Mouse (Mus musculus): ENCODE measurements around the gene Gm3127.
"Not testable (repeated sequence)": the region's sequence is repeated elsewhere in the genome, so short reads cannot be mapped to it uniquely, and the experiment has no call there.

The Gm3127 gene

DNA sequence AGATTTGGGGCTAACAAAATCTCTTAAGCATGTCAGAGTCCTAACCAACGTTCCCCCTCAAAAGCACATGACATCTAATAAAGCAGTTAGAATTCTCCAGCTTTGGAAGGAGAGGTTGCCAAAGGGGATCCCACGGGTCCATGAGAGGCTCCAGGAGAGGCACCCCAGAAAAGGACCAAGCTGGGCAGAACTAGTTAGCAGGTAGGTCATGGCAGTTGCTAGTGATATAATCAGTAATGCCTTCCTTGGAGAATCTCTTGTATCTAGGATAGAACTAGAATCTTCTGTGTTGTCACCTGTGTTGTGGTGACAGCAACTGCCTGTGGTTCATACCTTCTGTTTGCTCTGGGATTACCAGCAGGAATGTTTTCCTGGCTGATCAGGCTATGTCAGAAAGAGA is at the start of gene Gm3127:
Gene Gm3127 (plus strand): TSS at position 301 of the 400 bp plus-strand sequence.
- not testable (repeated sequence) for DNase-seq

- DNase-seq, result not testable (repeated sequence)
Observed at GRCm38 (mm10) chr14:4141646-4142045, 23.2 kb upstream of the Gm3127 start.

DNA sequence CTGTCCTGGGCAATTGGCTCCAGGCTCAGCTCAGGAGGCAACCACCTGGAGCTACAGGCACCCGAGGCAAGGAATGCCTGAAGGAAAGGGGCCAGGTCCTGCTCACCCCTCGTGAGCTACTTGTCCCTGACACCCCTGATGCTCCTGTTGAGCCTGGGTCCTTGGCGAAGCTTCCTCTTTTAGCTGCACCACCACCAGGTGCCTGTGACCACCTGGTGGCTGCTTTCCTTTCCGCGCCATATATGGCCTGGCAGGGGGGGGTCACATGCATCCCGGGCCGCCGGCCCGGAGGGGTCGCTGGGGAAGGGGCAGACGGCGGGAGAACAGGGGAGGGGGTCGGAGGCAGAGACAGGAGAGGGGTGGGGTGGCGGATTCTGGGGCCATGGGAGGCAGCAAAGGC is 17.2 kb downstream of the Gm3127 start:
- DNase-seq, result peak; percentile 10

DNA sequence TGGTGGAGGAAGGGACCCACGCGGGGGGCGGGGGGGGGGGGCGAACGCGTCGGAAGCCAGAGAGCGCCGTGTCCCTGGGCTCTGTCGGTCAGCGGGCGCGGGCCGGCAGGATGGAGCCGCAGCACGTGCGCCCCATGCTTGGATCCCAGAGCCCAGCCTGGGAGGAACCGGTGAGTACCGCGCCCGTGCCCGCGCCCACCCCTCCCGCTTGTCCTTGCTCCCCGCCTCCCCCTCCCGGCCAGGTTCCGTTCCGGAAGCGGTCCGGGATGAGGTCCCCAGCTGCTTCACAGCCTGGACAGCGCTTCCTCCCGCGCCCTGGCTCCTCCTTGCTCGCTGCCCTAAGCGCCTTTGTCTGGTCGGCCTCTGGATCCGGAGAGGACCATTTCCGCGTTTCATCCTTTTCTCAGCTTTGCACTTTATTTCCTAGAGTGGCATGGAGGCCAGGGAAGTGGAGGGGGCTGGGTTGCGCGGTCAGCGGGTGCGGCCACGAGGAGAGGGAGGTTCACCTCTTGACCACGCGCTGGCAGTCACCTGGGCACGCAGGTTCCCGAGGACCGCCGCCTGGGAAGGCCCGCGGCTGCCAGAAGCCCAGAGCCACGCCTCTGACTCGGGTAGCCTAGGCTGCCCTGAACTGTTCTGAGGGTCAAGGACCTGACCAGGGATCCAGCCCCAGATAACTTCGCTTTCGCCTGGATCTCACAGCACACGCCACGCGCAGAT is 17.8 kb downstream of the Gm3127 start, which contains the start of gene Gm2974:
Gene Gm2974 (plus strand): TSS at position 86 of the 720 bp plus-strand sequence.
- peak; percentile 26 for DNase-seq

DNA sequence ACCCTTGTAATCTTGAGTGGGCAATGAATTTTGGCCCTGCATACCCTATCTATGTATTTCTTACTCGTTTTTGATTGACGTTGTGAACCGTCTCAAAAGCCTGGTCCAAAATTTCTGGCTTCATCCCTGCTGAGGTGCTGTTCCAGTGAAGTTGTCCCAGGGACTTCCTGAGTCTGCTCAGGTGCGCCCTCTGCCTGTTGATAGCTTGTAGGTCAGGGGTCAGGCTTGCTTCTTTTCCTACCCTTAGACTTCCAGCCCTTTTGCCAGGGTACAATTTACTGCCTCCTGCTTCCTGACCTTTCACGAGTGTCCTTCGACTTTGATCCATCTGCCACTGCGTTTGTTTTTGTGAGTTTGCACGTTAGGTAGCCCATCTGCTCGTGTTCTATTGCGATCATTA is 18.5 kb downstream of the Gm3127 start:
- peak; percentile 1 for DNase-seq

All from right cerebral cortex, postnatal 4 days (tissue).